Mouse (Mus musculus): ENCODE measurements around the gene Lhx4.

- TF ChIP-seq CTCF (conservative IDR thresholded peaks at IDR 0.05; ENCODE audit: low read length) (no peak), POU5F1 (IDR thresholded peaks at IDR 0.05; ENCODE audit: borderline replicate concordance, low read length) (no peak)
Observed at GRCm38 (mm10) chr1:155742411-155743363, 8.8 kb downstream of the Lhx4 start.
